Mouse (Mus musculus): ENCODE measurements around the gene Zfp120. TPM values are rescaled to one million over a fixed set of nuclear protein-coding genes. Genes with fewer than 3 reads are reported as not detected.
"Not testable (repeated sequence)": the region's sequence is repeated elsewhere in the genome, so short reads cannot be mapped to it uniquely, and the experiment has no call there.

Gene Zfp120
- total and polyA plus RNA-seq, 2 experiments, result 1.5 to 7.6 TPM

GRCm38 (mm10) chr2:150132773-150133172, 3.7 kb downstream of the Zfp120 start:
- DNase-seq (ENCODE audit: extremely low read depth, low read depth, low spot score), result no peak
- Histone ChIP-seq H3K27ac (replicated peaks; ENCODE audit: insufficient read depth, low read depth, low read length) (no peak overlapping the region), H3K36me3 (ENCODE audit: control insufficient read depth, insufficient read depth, low read length) (peaks cover 2% of the 10 kb centered on the region), H3K9ac (ENCODE audit: low read depth, low read length) (no peak overlapping the region), H3K79me2 (ENCODE audit: control insufficient read depth, insufficient read depth, low read length) (peaks cover 14% of the 10 kb centered on the region), H3K27me3 (ENCODE audit: control insufficient read depth, insufficient read depth, low read length) (no peaks in the 10 kb centered on the region), H3K4me3 (ENCODE audit: insufficient read depth, low read depth, low read length) (no peak overlapping the region), H3K4me1 (ENCODE audit: control insufficient read depth, insufficient read depth, low read length) (peaks cover 3% of the 10 kb centered on the region)
- WGBS, result 81% methylated on average over 2 of the region's 2 CpGs
- no peak for TF ChIP-seq CTCF (IDR thresholded peaks at IDR 0.05; ENCODE audit: low read depth, low read length)

GRCm38 (mm10) chr2:150132002-150132401, 4.5 kb downstream of the Zfp120 start:
- not testable (repeated sequence) for H3K4me3 ChIP-seq (ENCODE audit: insufficient read depth, low read depth, low read length); H3K27me3 ChIP-seq (ENCODE audit: control insufficient read depth, insufficient read depth, low read length); DNase-seq (ENCODE audit: extremely low read depth, low read depth, low spot score); H3K9ac ChIP-seq (ENCODE audit: low read depth, low read length); H3K36me3 ChIP-seq (ENCODE audit: control insufficient read depth, insufficient read depth, low read length); H3K27ac ChIP-seq (replicated peaks; ENCODE audit: insufficient read depth, low read depth, low read length); H3K4me1 ChIP-seq (ENCODE audit: control insufficient read depth, insufficient read depth, low read length)
- H3K79me2 ChIP-seq (ENCODE audit: control insufficient read depth, insufficient read depth, low read length), result peaks cover 15% of the 10 kb centered on the region
- 20% methylated on average over 1 of the region's 1 CpGs for WGBS

GRCm38 (mm10) chr2:150111247-150111912, 25.1 kb downstream of the Zfp120 start:
- WGBS, result 84% methylated on average over 10 of the region's 10 CpGs
- Histone ChIP-seq H3K27me3 (ENCODE audit: control insufficient read depth, insufficient read depth, low read length) (no peaks in the 10 kb centered on the region; the same call in 1 of the 2 replicates), H3K4me1 (ENCODE audit: control insufficient read depth, insufficient read depth, low read length) (no peaks in the 10 kb centered on the region), H3K27ac (replicated peaks; ENCODE audit: insufficient read depth, low read depth, low read length) (no peak overlapping the region), H3K79me2 (ENCODE audit: control insufficient read depth, insufficient read depth, low read length) (no peaks in the 10 kb centered on the region), H3K4me3 (ENCODE audit: insufficient read depth, low read depth, low read length) (no peak overlapping the region), H3K9ac (ENCODE audit: low read depth, low read length) (no peak overlapping the region), H3K36me3 (ENCODE audit: control insufficient read depth, insufficient read depth, low read length) (peaks cover 20% of the 10 kb centered on the region)
- no peak for DNase-seq (ENCODE audit: extremely low read depth, low read depth, low spot score)
- TF ChIP-seq POLR2A (IDR thresholded peaks at IDR 0.05; ENCODE audit: extremely low read depth, insufficient read depth, low read length) (no peak), CTCF (IDR thresholded peaks at IDR 0.05; ENCODE audit: low read depth, low read length) (no peak)

- H3K9ac ChIP-seq (ENCODE audit: low read depth, low read length); H3K4me1 ChIP-seq (ENCODE audit: control insufficient read depth, insufficient read depth, low read length); H3K27ac ChIP-seq (replicated peaks; ENCODE audit: insufficient read depth, low read depth, low read length); H3K79me2 ChIP-seq (ENCODE audit: control insufficient read depth, insufficient read depth, low read length); H3K27me3 ChIP-seq (ENCODE audit: control insufficient read depth, insufficient read depth, low read length); H3K4me3 ChIP-seq (ENCODE audit: insufficient read depth, low read depth, low read length); H3K36me3 ChIP-seq (ENCODE audit: control insufficient read depth, insufficient read depth, low read length): not testable (repeated sequence)
- WGBS, result 20% methylated on average over 2 of the region's 2 CpGs
- peak; percentile 29 for DNase-seq (ENCODE audit: extremely low read depth, low read depth, low spot score)
These were observed 36.9 kb downstream of the Zfp120 start for GRCm38 (mm10) chr2:150099618-150100017.

Other genes starting within 250 kb of the Zfp120 start
- not detected in 2 replicates for gene Gm10770, start 43.0 kb upstream of the Zfp120 start, total RNA-seq (2014; rRNA removed)
- gene Gm10770, start 43.0 kb upstream of the Zfp120 start, polyA plus RNA-seq (2012; rRNA removed), result not detected in 2 replicates
- not detected in 2 replicates for gene Gm14139, start 45.0 kb upstream of the Zfp120 start, total RNA-seq (2014; rRNA removed)
- not detected in 2 replicates for gene Gm14139, start 45.0 kb upstream of the Zfp120 start, polyA plus RNA-seq (2012; rRNA removed)
- 2.2 and 3.3 TPM in 2 replicates for gene Zfp937, start 81.4 kb upstream of the Zfp120 start, total RNA-seq (2014; rRNA removed)
- gene Zfp937, start 81.4 kb upstream of the Zfp120 start, polyA plus RNA-seq (2012; rRNA removed), result 0.21 and 0.32 TPM in 2 replicates
- 1.1 and 1.9 TPM in 2 replicates for gene Gm21994, start 118.9 kb upstream of the Zfp120 start, total RNA-seq (2014; rRNA removed)
- 0.12 TPM in 2 replicates for gene Gm21994, start 118.9 kb upstream of the Zfp120 start, polyA plus RNA-seq (2012; rRNA removed)
- gene Gm14124, start 120.8 kb upstream of the Zfp120 start, total RNA-seq (2014; rRNA removed), result not detected in 2 replicates
- gene Gm14124, start 120.8 kb upstream of the Zfp120 start, polyA plus RNA-seq (2012; rRNA removed), result not detected in 2 replicates
- gene Gm10130, start 187.0 kb upstream of the Zfp120 start, total RNA-seq (2014; rRNA removed), result not detected in 2 replicates
- gene Gm10130, start 187.0 kb upstream of the Zfp120 start, polyA plus RNA-seq (2012; rRNA removed), result not detected in 2 replicates
- 3.0 and 3.1 TPM in 2 replicates for gene 3300002I08Rik, start 226.1 kb upstream of the Zfp120 start, total RNA-seq (2014; rRNA removed)
- gene 3300002I08Rik, start 226.1 kb upstream of the Zfp120 start, polyA plus RNA-seq (2012; rRNA removed), result 0.28 and 0.63 TPM in 2 replicates

Data from liver, adult 2 months (tissue).